Mouse (Mus musculus) c-Kit-positive CD71-positive TER-119-negative erythroid progenitor cells, embryonic 14.5 days (primary cell): ENCODE data around the gene Fbxl20.
A peak's percentile ranks its signal among the peaks of the same experiment; 100 is the strongest.
"Not testable (repeated sequence)": the region's sequence is repeated elsewhere in the genome, so short reads cannot be mapped to it uniquely, and the experiment has no call there.

Experiments used
- DNase-seq: peaks from one replicate; pipeline ENCODE4 v3.0.0-alpha.2; 2013; ENCODE audit warnings: low read depth

Fbxl20 gene

DNA sequence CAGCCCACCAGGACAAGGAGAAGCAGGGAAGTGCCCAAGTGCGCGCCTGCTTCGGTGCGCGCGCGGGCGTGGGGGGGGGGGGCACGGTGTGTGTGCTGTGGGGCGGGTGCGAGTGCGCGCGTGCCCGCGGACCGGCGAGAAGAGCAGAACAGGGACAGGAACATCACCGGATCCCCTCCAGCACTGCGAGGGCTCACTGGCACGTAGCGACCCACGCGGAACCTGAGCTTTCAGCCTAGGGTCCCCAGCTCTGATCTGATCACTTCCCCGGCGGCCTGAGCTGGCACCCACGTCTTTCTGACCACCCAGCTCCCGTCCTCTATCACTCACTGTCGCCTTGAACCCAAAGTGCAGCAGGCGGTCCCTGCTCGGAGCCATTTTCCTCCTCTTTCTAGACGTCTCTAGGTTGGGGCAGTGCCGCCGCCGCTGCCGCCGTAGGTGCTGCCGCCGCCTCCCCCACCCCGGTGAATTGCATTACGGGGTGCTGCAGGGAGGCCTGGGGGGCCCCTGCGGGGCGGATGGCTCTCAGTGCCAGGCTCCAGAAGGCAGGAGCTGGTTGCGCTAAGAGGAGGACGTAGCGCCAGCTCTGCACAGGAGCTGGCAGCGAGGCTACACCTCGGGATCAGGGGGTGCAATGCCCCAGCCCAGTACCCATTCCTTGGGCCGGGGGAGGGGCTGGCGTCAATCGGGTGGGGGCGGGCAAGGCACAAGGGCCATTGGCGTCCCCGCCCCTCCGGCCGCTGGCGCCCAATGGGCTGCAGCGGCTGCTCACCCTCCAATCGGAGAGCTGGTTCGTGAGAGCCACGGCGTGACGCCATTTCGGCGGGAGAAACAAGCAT, at the start of gene Fbxl20:
Gene Fbxl20, minus strand, starts transcription at position 618 of the 839 bp plus-strand sequence.
- peak; percentile 93 for DNase-seq

DNA sequence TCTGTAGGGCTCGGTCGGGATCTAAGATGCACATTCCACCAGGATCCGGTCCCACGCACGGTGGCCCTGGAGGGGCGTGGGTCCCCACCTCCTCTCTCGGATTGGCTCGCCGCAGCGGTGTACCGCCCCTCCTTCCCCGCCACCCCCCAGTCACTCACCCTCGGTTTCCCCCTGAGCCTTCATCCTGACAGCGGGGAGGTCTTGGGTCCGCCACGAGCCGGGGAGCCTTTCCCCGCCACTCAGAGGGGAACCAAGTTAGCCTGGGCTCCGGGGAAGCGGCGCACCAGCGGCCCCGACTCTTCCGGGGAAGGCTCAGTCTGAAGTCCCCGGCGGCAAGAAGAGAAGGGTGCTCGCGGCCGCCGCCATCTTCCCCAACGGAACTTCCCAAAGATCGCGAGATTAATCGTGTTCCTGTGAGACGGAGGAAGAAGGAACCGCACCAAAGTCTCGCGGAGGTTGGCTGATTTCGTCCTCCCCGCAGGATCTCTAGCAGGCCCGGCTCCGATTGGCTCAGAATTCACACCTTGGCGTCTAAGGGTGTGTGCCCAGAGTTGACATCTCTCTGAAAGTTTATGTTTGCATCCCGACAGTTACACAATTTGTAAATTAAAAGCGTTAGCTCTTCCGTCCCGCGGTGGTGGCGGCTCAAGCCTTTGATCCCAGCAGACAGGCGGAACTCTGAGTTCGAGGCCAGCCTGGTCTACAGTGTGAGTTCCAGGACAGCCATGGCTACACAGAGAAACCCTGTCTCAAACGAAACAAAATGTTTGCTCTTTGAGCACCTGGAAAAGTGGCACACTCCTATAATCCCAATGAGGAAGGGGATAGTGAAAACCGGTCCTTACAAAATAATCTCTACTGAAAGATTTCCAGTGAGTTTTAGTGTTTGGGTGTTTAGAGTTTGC, 43.0 kb upstream of the Fbxl20 start, which contains the start of gene Med1:
Gene Med1, minus strand, starts transcription at position 393 of the 905 bp plus-strand sequence.
- DNase-seq = peak; percentile 97

GRCm38 (mm10) chr11:98190820-98191219, 40.6 kb upstream of the Fbxl20 start:
- DNase-seq = no peak

DNA sequence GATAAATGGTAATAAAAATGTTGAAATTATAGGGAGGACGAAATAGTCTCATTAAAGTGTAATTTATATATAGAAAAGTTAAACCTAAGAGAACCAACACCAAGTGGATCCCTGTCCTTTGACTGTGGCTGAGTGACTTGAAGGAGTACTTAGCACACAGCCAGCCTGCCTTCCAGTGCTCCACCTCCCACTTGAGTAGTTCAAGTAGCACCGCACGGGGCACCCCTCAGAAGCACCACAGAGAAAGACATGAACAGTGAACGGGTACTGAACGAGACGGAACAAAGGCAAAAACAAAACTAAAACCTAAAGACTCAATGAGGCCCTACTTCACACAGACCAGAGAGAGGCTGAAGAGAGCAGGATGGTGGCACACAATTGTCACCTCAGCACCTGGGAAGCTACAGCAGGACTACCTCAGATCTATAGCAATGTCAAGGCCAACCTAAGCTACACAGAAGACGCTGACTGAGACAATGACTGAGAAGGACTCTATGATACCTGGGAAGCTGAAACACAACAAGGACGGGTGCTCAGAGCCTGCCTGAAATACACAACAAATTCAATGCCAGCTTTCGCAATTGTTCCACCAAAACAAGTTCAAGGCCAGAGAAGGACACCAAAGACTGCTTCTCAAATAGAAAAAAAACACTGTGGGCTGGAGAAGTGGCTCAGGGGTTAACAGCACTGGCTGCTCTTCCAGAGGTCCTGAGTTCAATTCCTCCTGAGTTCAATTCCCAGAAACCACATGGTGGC, 37.6 kb upstream of the Fbxl20 start:
- DNase-seq = no peak

DNA sequence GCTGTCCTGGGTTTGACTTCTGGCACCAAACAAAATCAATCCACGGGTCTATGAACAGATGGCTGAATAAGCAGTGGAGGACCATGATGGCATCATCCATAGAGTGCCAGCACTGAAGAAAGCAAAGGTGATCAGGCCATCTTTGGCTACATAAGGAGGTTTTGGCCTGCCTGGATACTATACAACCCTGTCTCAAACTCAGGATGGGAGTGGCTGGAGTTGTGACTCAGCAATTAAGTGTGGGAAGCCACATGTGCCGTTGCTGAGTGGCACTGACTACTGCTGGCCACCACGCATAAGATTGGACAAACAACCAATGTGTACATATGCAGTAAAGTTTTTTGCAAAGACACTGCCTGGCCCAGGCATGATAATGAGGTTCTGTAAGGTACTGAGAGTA, 31.9 kb upstream of the Fbxl20 start:
- not testable (repeated sequence) for DNase-seq

GRCm38 (mm10) chr11:98168400-98168799, 18.2 kb upstream of the Fbxl20 start:
- no peak for DNase-seq

DNA sequence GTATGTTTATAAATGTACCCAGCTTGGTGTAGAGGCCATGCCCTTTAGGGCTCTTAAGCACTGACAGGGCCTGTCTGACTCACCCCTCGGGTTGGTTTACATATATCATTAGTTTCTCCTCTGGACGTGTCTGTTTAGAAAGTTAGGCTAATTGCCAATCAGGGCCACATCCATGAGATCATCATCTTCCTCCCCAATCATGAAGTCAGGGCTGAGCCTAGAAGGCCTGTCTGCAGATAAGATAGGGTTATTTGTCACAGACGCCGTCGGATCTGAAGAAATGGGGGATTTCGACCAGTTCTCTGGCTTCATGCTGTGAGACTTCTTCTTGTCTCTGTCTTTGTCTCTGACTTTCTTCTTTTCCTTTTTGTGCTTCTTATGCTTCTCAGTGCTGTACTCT, 4.9 kb upstream of the Fbxl20 start:
- DNase-seq = no peak

DNA sequence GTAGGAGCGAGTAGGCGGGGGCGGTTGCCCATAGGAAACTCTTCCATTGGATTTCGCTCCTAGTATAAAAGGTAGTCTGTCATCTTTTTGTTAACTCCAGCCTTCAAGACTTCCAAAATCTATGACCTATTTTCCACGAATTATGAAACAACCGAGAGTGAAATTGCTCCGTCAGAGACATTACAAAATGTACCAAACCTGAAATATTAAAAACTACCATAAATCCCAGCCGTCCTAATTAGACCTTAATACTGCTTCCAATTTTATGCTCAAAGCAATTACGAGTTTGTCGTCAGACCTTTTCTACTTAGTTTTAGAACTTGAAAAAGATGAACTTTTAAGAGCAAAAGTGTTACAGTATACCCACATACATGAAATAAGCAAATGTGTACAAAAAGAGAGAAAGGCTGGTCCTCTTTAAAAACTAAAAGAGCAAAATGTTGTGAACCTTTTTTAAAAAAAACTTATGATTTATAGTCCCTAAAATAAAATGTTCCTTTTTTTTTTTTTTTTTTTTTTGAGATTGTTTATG, 488 bp upstream of the Fbxl20 start:
- DNase-seq = no peak

DNA sequence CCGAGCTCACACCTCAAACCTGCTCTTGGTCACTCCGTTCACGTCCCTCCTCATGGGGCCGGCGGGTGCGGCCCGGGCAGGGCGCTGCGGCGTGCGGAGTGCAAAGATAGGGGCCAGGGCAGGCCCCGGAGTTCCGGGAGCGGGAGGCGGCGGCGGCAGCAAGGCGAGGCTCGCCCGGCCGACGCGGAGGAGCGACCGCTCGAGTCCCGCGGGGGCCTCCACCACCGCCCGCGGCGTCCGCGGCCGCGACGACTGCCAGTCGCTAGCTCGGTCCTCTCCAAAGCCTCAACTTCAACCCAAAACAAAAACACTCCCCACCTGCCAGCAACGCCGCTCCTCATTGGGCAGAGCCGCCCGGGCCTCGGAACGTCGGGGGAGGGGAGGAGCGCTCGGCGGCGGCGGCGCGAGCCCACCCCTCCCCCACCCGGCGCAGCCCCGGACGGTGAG, 876 bp downstream of the Fbxl20 start:
- DNase-seq = peak; percentile 75

GRCm38 (mm10) chr11:98148551-98149301, 1.5 kb downstream of the Fbxl20 start:
- peak; percentile 36 for DNase-seq

DNA sequence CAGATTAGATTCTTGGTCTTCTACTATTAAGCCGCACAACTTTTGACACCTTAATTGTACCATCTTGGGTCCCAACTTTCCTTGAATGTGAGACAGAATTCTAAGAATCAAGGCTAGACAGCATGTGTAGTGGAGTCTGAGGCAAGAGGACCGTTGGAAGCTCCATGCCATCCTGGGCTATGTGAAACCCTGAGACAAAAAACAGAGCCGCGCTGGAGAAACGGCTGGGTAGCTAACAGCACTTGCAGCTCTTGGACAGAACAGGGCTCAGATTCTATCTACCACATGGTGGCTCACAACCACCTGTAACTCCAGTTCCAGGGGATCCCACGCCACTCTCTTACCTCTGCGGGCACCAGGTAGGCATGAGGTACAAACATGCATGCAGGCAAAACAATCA, 4.3 kb downstream of the Fbxl20 start:
- DNase-seq = no peak

DNA sequence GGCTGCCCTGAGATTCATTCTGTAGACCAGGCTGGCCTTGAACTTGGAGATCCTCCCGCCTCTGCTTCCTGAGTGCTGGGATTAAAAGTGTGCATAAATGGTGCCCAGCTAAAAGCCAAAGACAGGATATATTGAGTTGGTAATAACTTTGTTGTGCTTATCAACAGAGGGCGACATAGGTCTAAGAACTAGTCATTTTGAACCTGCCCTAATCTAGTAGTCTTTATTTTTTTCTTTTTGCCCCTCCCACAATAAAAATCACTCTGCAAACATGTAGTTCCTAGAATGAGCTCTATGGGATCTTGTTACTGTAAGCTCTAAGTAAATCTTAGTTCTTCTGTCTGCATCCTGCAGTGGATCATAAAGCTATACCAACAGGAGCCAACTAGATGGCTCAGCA, 7.7 kb downstream of the Fbxl20 start:
- DNase-seq = no peak

- no peak for DNase-seq
Measured at GRCm38 (mm10) chr11:98138894-98139293, 11.3 kb downstream of the Fbxl20 start.

GRCm38 (mm10) chr11:98137836-98138235, 12.4 kb downstream of the Fbxl20 start:
- no peak for DNase-seq

- no peak for DNase-seq
Measured at GRCm38 (mm10) chr11:98134951-98135350, 15.3 kb downstream of the Fbxl20 start.

- DNase-seq = no peak
Measured at GRCm38 (mm10) chr11:98123424-98123823, 26.8 kb downstream of the Fbxl20 start.

DNA sequence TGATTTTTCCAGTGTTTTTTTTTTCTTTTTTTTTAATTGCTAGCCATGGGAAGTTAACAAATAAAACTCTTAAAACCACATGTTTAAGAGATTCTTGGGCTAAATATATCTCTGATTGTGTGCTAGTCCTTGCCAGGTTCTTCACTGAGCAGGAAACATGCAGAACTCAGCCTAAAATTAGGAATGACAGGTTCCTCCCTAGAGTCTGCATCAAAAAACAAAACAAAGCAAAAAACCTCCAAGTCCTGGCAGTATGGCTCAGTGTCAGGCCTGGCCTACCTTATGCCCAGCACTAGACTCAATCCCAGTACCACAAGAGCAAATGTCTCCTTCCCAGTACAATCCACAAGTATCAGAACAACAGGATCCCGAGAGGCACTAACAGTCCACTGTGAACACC, 35.8 kb downstream of the Fbxl20 start:
- DNase-seq = no peak

GRCm38 (mm10) chr11:98113504-98113903, 36.7 kb downstream of the Fbxl20 start:
- no peak for DNase-seq

DNA sequence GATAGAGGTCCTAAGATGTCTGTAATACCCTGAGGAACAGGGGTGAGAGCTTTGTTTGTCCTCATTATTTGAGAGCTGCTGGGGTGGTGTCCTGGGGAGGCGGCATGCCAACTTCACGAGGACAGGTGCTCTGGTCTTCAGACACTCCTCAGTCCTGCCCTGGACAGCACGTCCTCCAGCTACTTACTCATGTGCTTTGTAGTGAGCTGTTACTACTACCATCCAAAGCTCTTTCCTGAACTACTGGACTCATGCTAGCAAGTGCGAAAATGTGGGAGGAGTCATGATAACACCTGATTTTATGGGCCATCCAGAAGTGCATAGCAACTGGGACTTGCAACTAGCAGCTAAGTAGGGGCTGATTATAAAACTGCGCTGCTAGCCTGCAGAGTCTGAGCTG, 40.5 kb downstream of the Fbxl20 start:
- DNase-seq = no peak

DNA sequence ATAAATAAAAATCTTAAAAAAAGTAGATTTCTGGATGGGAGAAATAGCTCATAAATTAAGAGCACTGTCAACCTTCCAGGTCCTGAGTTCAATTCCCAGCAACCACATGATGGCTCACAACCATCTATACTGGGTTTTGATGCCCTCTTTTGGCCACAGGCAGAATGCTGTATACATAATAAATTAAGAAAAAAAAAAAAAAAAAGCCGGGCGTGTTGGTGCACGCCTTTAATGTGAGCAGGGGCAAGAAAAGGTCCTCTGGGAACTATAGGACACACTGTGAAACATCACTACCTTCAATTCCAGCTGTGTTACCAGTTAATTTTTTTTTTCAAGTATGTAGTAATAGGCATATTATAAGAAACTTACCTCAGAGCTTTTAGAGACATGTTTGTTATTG, 48.9 kb downstream of the Fbxl20 start:
- DNase-seq = no peak

DNA sequence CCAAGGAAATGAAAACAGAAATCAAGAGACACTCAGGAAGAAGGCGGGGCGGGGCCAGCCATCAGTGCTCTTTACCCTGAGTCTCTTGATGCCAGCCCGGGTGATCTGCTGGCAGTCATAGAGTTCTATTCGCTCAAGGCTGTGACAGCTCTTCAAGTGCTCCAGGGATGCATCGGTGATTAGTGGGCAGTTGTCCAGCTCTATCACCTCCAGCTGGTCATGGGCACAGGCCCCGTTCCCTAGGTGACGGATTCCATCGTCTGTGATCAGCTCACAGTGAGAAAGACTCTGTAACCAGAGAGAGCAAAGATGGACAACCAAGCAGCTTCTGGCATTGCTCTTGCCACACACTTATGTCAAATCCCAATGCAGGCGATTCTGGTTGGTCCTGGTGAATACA, 59.6 kb downstream of the Fbxl20 start:
- DNase-seq = no peak
